Mouse (Mus musculus) kidney, adult 2 months (tissue): ENCODE measurements around the gene Susd4. TPM values are rescaled to one million over a fixed set of nuclear protein-coding genes. Genes with fewer than 3 reads are reported as not detected.

ENCODE experiments used
- DNase-seq: peaks from one replicate; pipeline ENCODE4 v3.0.0; 2021
- H3K27ac ChIP-seq: fragments of 200-500 bp; 2 replicates; pipeline ENCODE4 v1.5.1; 2012; ENCODE audit warnings: low read depth, low read length, control low read depth, inconsistent platforms; ENCODE audit not compliant: insufficient read depth
- H3K27me3 ChIP-seq: fragments of 200-500 bp; replicated peaks from 2 replicates; pipeline ENCODE4 v1.6.1; 2012; ENCODE audit warnings: mild to moderate bottlenecking, moderate library complexity, low read length, inconsistent platforms; ENCODE audit not compliant: control insufficient read depth, insufficient read depth
- H3K36me3 ChIP-seq: fragments of 200-500 bp; 2 replicates; pipeline ENCODE4 v1.6.1; 2012; ENCODE audit warnings: mild to moderate bottlenecking, moderate library complexity, low read length, inconsistent platforms; ENCODE audit not compliant: control insufficient read depth, insufficient read depth
- H3K4me1 ChIP-seq: fragments of 200-500 bp; 2 replicates; pipeline ENCODE4 v1.6.1; 2011; ENCODE audit warnings: low read length; ENCODE audit not compliant: control insufficient read depth, insufficient read depth
- H3K4me3 ChIP-seq: fragments of 200-500 bp; 2 replicates; pipeline ENCODE4 v1.5.1; 2011; ENCODE audit warnings: mild to moderate bottlenecking, low read depth, low read length, control low read depth; ENCODE audit not compliant: insufficient read depth
- CTCF ChIP-seq: fragments of 200-500 bp; conservative IDR thresholded peaks from 2 replicates; pipeline ENCODE4 v1.5.1; 2011; ENCODE audit warnings: low read depth, mild to moderate bottlenecking, control low read depth, low read length, moderate library complexity, mixed read lengths; ENCODE audit not compliant: insufficient read depth, insufficient read length
- POLR2A ChIP-seq: fragments of 200-500 bp; IDR thresholded peaks from one replicate; pipeline ENCODE4 v1.6.1; 2011; ENCODE audit warnings: low read depth, low read length, control low read depth
- WGBS: fragments of 180-500 bp; shearing (Covaris S2); methylation state at CpG from one replicate; pipeline ENCODE4 v1.1.7; 2018; 5-methylcytosine and 5-hydroxymethylcytosine counted together
- polyA plus RNA-seq: library from polyadenylated mRNA; depleted of rRNA; stranded (reverse); fragments of >200 nt; gene quantifications from 2 replicates; pipeline ENCODE4 v1.2.3, GENCODE M21; 2012

Gene Susd4
- polyA plus RNA-seq, 1 experiment = 6.7 TPM

- Histone ChIP-seq H3K36me3 (no peaks in the 10 kb centered on the region), H3K4me3 (no peak overlapping the region), H3K27me3 (no peaks in the 10 kb centered on the region), H3K4me1 (no peaks in the 10 kb centered on the region), H3K27ac (no peak overlapping the region)
- TF ChIP-seq POLR2A (no peak), CTCF (no peak)
- 78% methylated on average over 1 of the region's 1 CpGs for WGBS
- no peak for DNase-seq
Observed at GRCm38 (mm10) chr1:182850080-182850479, 86.4 kb downstream of the Susd4 start.

- WGBS = 57% methylated on average over 6 of the region's 6 CpGs
- no peak for DNase-seq
- H3K4me1 ChIP-seq = no peaks in the 10 kb centered on the region
- H3K27ac ChIP-seq = no peak overlapping the region
- H3K36me3 ChIP-seq = no peaks in the 10 kb centered on the region
- H3K4me3 ChIP-seq = no peak overlapping the region
- no peaks in the 10 kb centered on the region for H3K27me3 ChIP-seq
- TF ChIP-seq POLR2A (no peak), CTCF (no peak)
Observed at GRCm38 (mm10) chr1:182852158-182852557, 88.5 kb downstream of the Susd4 start.

- no peak for DNase-seq
- 90% methylated on average over 13 of the region's 13 CpGs for WGBS
- TF ChIP-seq POLR2A (no peak), CTCF (no peak)
- Histone ChIP-seq H3K27me3 (no peaks in the 10 kb centered on the region), H3K36me3 (no peaks in the 10 kb centered on the region), H3K4me1 (no peaks in the 10 kb centered on the region), H3K4me3 (no peak overlapping the region), H3K27ac (no peak overlapping the region)
Observed at GRCm38 (mm10) chr1:182856636-182857035, 93.0 kb downstream of the Susd4 start.

- Histone ChIP-seq H3K27ac (no peak overlapping the region), H3K36me3 (no peaks in the 10 kb centered on the region), H3K4me3 (no peak overlapping the region), H3K27me3 (no peaks in the 10 kb centered on the region), H3K4me1 (no peaks in the 10 kb centered on the region)
- no peak for TF ChIP-seq POLR2A
- no peak for TF ChIP-seq CTCF
- no peak for DNase-seq
- WGBS = 55% methylated on average over 7 of the region's 7 CpGs
Observed at GRCm38 (mm10) chr1:182861671-182862358, 98.2 kb downstream of the Susd4 start.

GRCm38 (mm10) chr1:182863396-182863795 lies 99.7 kb downstream of the Susd4 start:
- H3K27ac ChIP-seq = no peak overlapping the region
- no peaks in the 10 kb centered on the region for H3K27me3 ChIP-seq
- peak; percentile 53 for DNase-seq
- TF ChIP-seq POLR2A (no peak), CTCF (no peak)
- WGBS = 45% methylated on average over 6 of the region's 6 CpGs
- H3K4me1 ChIP-seq = no peaks in the 10 kb centered on the region
- H3K36me3 ChIP-seq = no peaks in the 10 kb centered on the region
- H3K4me3 ChIP-seq = no peak overlapping the region

GRCm38 (mm10) chr1:182867886-182868285 lies 104.2 kb downstream of the Susd4 start:
- no peak overlapping the region for H3K27ac ChIP-seq
- DNase-seq = no peak
- H3K4me3 ChIP-seq = no peak overlapping the region
- no peaks in the 10 kb centered on the region for H3K36me3 ChIP-seq
- H3K4me1 ChIP-seq = no peaks in the 10 kb centered on the region
- TF ChIP-seq POLR2A = no peak
- TF ChIP-seq CTCF = no peak
- H3K27me3 ChIP-seq = no peaks in the 10 kb centered on the region
- WGBS = 87% methylated on average over 3 of the region's 3 CpGs

- H3K4me1 ChIP-seq = no peaks in the 10 kb centered on the region
- peak; percentile 18 for DNase-seq
- no peak for TF ChIP-seq POLR2A
- TF ChIP-seq CTCF = peak; percentile 69
- H3K27me3 ChIP-seq = no peaks in the 10 kb centered on the region
- H3K4me3 ChIP-seq = no peak overlapping the region
- H3K27ac ChIP-seq = no peak overlapping the region
- WGBS = 82% methylated on average over 14 of the region's 14 CpGs
- H3K36me3 ChIP-seq = no peaks in the 10 kb centered on the region
Observed at GRCm38 (mm10) chr1:182868432-182869113, 104.9 kb downstream of the Susd4 start.
